Mouse (Mus musculus) hindbrain, embryonic 13.5 days (tissue): Measurements from ENCODE around the gene Trim62. TPM values are rescaled to one million over a fixed set of nuclear protein-coding genes. Genes with fewer than 3 reads are reported as not detected.
"Not testable (repeated sequence)": the region's sequence is repeated elsewhere in the genome, so short reads cannot be mapped to it uniquely, and the experiment has no call there.

Experiments used
- ATAC-seq: fragments of 200-750 bp; cut with Nextera tagmentation; 2 replicates; pipeline ENCODE4 v1.8.0; 2017; ENCODE audit warnings: moderate TSS enrichment; ENCODE audit not compliant: low FRiP score
- H3K27ac ChIP-seq: fragments of 300-500 bp; sonication (generic); 2 replicates; pipeline ENCODE4 v1.5.1; 2015; ENCODE audit warnings: inconsistent platforms, mild to moderate bottlenecking, moderate library complexity
- H3K27me3 ChIP-seq: fragments of 300-500 bp; sonication (generic); 2 replicates; pipeline ENCODE4 v1.6.1; 2015; ENCODE audit warnings: mild to moderate bottlenecking, inconsistent platforms
- H3K36me3 ChIP-seq: fragments of 300-500 bp; sonication (generic); 2 replicates; pipeline ENCODE4 v1.6.1; 2015; ENCODE audit warnings: mild to moderate bottlenecking, inconsistent platforms
- H3K4me1 ChIP-seq: fragments of 300-500 bp; sonication (generic); replicated peaks from 2 replicates; pipeline ENCODE4 v1.6.1; 2015; ENCODE audit warnings: inconsistent platforms
- H3K4me2 ChIP-seq: fragments of 300-500 bp; sonication (generic); 2 replicates; pipeline ENCODE4 v1.6.1; 2015; ENCODE audit warnings: inconsistent platforms, mild to moderate bottlenecking, moderate library complexity
- H3K4me3 ChIP-seq: fragments of 300-500 bp; sonication (generic); 2 replicates; pipeline ENCODE4 v1.5.1; 2015; ENCODE audit warnings: mild to moderate bottlenecking, inconsistent platforms
- H3K9ac ChIP-seq: fragments of 300-500 bp; sonication (generic); 2 replicates; pipeline ENCODE4 v1.6.1; 2015; ENCODE audit warnings: mild to moderate bottlenecking, inconsistent platforms
- H3K9me3 ChIP-seq: fragments of 300-500 bp; sonication (generic); 2 replicates; pipeline ENCODE4 v1.6.1; 2016; ENCODE audit warnings: inconsistent platforms
- WGBS: fragments of 180-500 bp; shearing (Covaris S2); methylation state at CpG from one replicate; pipeline ENCODE4 v1.1.7; 2015; 5-methylcytosine and 5-hydroxymethylcytosine counted together
- polyA plus RNA-seq: library from polyadenylated mRNA; unstranded; fragments of >200 nt; fragmentation: Nextera tagmentation; extraction: Ambion mirVana; gene quantifications from 2 replicates; pipeline ENCODE4 v1.2.1, GENCODE M21; 2015

Gene Trim62
- polyA plus RNA-seq, 1 experiment from 2014 or later: 20.0 TPM

DNA sequence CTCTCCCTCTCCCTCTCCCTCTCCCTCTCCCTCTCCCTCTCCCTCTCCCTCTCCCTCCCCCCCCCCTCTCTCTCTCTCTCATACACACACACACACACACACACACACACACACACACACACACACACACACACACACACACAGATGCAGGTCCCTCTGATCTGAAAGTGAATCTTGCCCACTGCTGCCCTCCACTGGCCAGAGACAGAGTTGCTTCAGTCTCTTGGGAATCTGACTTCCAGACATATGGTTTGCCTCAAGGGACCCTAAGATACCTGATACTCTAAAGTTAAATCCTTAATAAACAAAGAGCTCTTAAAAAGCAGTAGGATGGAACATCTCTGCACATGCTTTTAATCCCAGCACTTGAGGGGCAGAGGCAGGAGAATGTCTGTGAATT is 25.2 kb upstream of the Trim62 start:
- H3K4me2 ChIP-seq, H3K27me3 ChIP-seq, H3K9me3 ChIP-seq, H3K4me1 ChIP-seq, ATAC-seq, H3K9ac ChIP-seq, H3K27ac ChIP-seq, H3K4me3 ChIP-seq, H3K36me3 ChIP-seq: not testable (repeated sequence)

DNA sequence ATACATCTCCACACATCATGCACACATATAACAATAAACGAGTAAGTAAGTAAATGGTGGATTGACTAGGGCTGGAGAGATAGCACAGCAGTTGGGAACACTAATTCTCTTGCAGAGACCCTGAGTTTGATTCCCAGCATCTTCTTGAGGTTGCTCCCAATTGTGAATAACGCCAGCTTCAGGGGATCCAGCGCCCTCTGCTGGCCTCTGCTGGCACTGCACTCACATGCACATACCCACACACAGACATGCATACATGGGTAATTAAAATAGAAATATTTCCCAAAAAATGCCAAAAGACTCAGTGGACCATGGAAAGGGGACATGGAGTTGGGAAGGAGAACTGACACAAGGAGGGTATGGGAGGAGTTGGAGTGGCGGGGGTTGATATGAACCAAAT is 24.5 kb upstream of the Trim62 start:
- no peaks in the 10 kb centered on the region for H3K36me3 ChIP-seq
- no peaks in the 10 kb centered on the region for H3K9me3 ChIP-seq
- 67% methylated on average over 4 of the region's 4 CpGs for WGBS
- H3K27ac ChIP-seq: no peak overlapping the region
- ATAC-seq: no peak
- 0 out of 2 replicates have a peak, but pooled peaks cover 7% of the 10 kb centered on the region for H3K4me1 ChIP-seq
- no peaks in the 10 kb centered on the region for H3K27me3 ChIP-seq
- no peak overlapping the region for H3K9ac ChIP-seq
- no peak overlapping the region for H3K4me3 ChIP-seq
- no peak overlapping the region for H3K4me2 ChIP-seq

- Histone ChIP-seq H3K9ac (0 out of 2 replicates have a peak overlapping the region, but pooled peaks have one; percentile 9), H3K36me3 (no peaks in the 10 kb centered on the region), H3K4me2 (0 out of 2 replicates have a peak overlapping the region, but pooled peaks have one; percentile 11), H3K9me3 (no peaks in the 10 kb centered on the region), H3K27me3 (no peaks in the 10 kb centered on the region), H3K4me1 (peaks cover 13% of the 10 kb centered on the region), H3K27ac (peak overlapping the region; percentile 46; the same call in 1 of the 2 replicates), H3K4me3 (no peak overlapping the region)
- 54% methylated on average over 19 of the region's 19 CpGs for WGBS
- no peak for ATAC-seq
Observed at GRCm38 (mm10) chr4:128872992-128873391, 10.4 kb upstream of the Trim62 start.

GRCm38 (mm10) chr4:128874062-128874461 is 9.3 kb upstream of the Trim62 start:
- Histone ChIP-seq H3K27ac (no peak overlapping the region), H3K9me3 (no peaks in the 10 kb centered on the region), H3K27me3 (no peaks in the 10 kb centered on the region), H3K9ac (no peak overlapping the region), H3K4me1 (peaks cover 22% of the 10 kb centered on the region), H3K4me3 (no peak overlapping the region), H3K4me2 (no peak overlapping the region), H3K36me3 (no peaks in the 10 kb centered on the region)
- no peak for ATAC-seq
- 91% methylated on average over 17 of the region's 17 CpGs for WGBS

DNA sequence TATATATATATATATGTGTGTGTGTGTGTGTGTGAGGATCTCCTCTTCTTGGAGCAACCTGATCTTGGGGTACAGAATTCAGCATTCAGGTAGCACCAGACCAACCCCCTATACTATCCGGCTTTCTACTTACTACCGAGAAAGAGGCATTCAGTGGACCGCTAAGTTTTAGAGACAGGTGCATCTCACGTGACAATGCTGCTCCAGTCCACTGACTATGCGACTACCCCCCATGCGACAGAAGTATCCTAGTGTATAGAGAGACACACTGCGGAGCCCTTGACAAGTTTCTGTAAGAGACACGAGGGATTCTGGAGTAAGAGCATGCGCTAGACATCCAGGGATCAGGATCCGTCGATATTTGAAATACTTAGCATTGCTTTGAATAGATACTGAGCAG is 7.9 kb upstream of the Trim62 start:
- no peak overlapping the region for H3K9ac ChIP-seq
- no peaks in the 10 kb centered on the region for H3K36me3 ChIP-seq
- ATAC-seq: no peak
- WGBS: 93% methylated on average over 11 of the region's 11 CpGs
- peaks cover 30% of the 10 kb centered on the region for H3K4me1 ChIP-seq
- no peak overlapping the region for H3K4me3 ChIP-seq
- no peaks in the 10 kb centered on the region for H3K27me3 ChIP-seq
- no peaks in the 10 kb centered on the region for H3K9me3 ChIP-seq
- no peak overlapping the region for H3K27ac ChIP-seq
- H3K4me2 ChIP-seq: no peak overlapping the region

DNA sequence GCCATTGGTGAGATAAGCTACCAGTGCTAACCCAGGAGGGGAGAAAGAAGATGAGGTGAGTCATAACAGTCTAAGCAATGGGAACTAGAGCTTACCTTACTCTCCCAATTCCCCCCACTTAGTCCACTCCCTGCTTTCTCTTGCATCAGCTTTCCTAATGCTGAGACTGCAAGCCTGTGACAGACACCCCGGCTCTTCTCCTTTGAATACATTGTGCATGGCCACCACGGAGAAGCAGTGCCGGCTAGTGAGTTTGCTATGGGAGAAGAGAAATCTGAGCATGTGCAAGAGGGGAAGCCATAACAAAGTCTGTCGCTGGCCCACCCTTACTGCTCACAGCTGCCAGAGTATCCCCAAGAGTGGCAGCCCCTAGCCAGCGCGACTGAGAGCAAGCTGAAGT is 5.9 kb upstream of the Trim62 start:
- Histone ChIP-seq H3K9me3 (no peaks in the 10 kb centered on the region), H3K4me3 (no peak overlapping the region), H3K9ac (0 out of 2 replicates have a peak overlapping the region, but pooled peaks have one; percentile 2), H3K4me2 (no peak overlapping the region), H3K27me3 (no peaks in the 10 kb centered on the region), H3K36me3 (no peaks in the 10 kb centered on the region), H3K4me1 (peaks cover 32% of the 10 kb centered on the region), H3K27ac (peak overlapping the region; percentile 68)
- ATAC-seq: no peak
- WGBS: 9% methylated on average over 6 of the region's 6 CpGs

DNA sequence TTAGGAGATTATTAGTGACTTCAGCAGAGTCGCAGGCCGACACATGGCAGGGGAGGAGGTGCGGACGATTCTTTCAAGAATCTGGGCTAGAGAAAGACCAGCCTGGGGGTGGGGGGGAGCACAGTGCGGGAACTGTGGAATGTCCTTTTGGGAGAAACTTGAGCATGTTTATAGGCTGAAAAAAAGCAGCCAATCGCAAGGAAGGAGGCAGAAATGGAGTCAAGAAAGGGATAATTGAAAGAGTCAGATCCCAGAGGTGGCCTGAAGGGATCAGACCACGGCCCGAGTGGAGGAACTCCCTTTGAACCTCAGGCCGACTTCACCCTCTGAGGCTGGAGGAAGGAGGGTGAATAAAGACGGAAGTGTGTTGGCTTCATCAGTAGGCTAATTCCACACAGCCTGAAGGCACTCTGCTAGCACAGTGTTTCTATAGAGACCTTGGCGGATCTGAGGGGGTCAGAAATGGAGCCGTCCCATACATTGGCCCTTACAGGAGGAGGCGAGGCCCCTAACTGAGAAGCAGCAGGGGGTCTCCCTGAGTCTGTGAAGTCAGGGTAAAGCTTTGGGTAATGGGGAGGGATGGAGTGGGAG is 4.4 kb upstream of the Trim62 start:
- ATAC-seq: no peak
- no peak overlapping the region for H3K4me3 ChIP-seq
- 0 out of 2 replicates have a peak overlapping the region, but pooled peaks have one; percentile 23 for H3K27ac ChIP-seq
- H3K27me3 ChIP-seq: no peaks in the 10 kb centered on the region
- H3K4me2 ChIP-seq: no peak overlapping the region
- 16% methylated on average over 13 of the region's 13 CpGs for WGBS
- H3K9me3 ChIP-seq: no peaks in the 10 kb centered on the region
- no peak overlapping the region for H3K9ac ChIP-seq
- peaks cover 35% of the 10 kb centered on the region for H3K4me1 ChIP-seq
- no peaks in the 10 kb centered on the region for H3K36me3 ChIP-seq

DNA sequence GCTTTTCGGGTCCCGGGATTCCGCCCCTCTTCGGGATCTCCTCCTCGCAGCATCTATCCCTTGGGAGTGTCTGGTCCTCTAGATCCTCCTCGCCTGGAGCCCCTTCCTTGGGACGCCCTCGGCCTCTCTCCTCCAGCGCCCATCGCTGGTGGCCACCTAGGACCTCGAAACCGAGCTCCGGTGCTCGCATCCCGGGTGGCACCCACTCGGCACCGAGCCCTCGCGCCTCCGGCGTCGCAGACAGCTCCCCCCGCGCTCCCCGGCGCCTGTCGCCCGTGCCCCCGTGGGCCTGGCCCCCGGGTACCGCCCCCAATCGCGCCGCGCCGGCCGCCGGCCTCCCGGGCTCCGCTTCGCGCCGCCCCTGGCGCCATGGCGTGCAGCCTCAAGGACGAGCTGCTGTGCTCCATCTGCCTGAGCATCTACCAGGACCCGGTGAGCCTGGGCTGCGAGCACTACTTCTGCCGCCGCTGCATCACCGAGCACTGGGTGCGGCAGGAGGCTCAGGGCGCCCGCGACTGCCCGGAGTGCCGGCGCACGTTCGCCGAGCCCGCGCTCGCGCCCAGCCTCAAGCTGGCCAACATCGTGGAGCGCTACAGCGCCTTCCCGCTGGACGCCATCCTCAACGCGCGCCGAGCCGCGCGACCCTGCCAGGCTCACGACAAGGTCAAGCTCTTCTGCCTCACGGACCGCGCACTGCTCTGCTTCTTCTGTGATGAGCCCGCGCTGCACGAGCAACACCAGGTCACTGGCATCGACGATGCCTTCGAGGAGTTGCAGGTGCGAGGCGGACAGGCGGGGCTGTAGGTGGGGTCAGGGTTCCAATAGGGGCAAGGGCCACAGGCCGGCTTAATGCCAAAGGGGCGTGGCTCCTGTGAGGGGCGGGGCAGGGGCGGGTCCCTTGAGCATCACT is 676 bp downstream of the Trim62 start:
- no peaks in the 10 kb centered on the region for H3K9me3 ChIP-seq
- peaks cover 7% of the 10 kb centered on the region for H3K36me3 ChIP-seq
- peaks cover 66% of the 10 kb centered on the region for H3K4me1 ChIP-seq
- peak overlapping the region; percentile 88 for H3K4me2 ChIP-seq
- H3K27ac ChIP-seq: peak overlapping the region; percentile 93
- under 1% methylated on average over 93 of the region's 94 CpGs for WGBS
- H3K4me3 ChIP-seq: peak overlapping the region; percentile 86
- peak overlapping the region; percentile 96 for H3K9ac ChIP-seq
- no peaks in the 10 kb centered on the region for H3K27me3 ChIP-seq
- ATAC-seq: peak; percentile 58

DNA sequence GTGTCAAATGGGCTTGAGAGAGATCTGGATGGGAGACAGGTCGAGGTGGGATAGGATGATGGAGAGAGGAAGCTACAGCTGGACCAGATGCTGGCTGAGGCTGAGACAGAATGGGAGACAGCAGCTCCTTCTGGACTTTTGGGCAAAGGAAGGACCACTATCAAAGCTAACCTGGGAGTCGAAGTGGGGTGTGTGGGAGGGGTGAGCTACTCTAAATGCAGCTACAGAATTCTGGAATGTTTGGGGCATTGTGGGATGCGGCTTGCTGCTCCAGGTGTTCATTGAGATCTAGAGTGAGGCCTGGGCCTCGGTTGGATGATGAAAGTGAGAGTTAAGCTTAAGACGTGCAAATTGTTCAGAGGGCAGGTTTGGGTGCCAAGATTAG is 1.3 kb downstream of the Trim62 start:
- Histone ChIP-seq H3K27ac (peak overlapping the region; percentile 93), H3K4me2 (peak overlapping the region; percentile 88), H3K36me3 (peaks cover 7% of the 10 kb centered on the region), H3K4me1 (peaks cover 64% of the 10 kb centered on the region), H3K4me3 (peak overlapping the region; percentile 86), H3K9me3 (no peaks in the 10 kb centered on the region), H3K9ac (peak overlapping the region; percentile 96), H3K27me3 (0 out of 2 replicates have a peak, but pooled peaks cover 2% of the 10 kb centered on the region)
- 48% methylated on average over 5 of the region's 5 CpGs for WGBS
- ATAC-seq: 0 out of 2 replicates have a peak, but pooled peaks have one; percentile 10

DNA sequence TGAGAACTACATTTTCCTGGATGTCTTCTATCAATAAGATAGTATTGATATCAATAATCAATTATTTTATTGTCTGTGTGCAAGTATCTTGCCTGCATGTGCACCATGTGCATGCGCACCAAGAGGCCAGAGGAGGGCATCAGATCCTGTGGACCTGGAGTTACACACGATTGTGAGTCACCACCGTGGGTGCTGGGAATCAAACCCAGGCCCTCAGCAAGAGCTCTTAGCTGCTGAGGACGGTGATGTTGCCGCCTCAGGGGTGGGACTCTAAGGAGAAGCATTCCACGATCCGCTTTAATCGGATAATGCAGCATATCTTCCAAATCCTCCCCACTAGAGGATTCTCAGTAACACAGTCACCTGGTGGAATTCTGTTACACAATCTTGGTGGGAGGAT is 2.2 kb downstream of the Trim62 start:
- no peak overlapping the region for H3K4me3 ChIP-seq
- 0 out of 2 replicates have a peak, but pooled peaks cover 3% of the 10 kb centered on the region for H3K27me3 ChIP-seq
- H3K9me3 ChIP-seq: no peaks in the 10 kb centered on the region
- peaks cover 7% of the 10 kb centered on the region for H3K36me3 ChIP-seq
- no peak for ATAC-seq
- no peak overlapping the region for H3K9ac ChIP-seq
- H3K27ac ChIP-seq: no peak overlapping the region
- 91% methylated on average over 8 of the region's 8 CpGs for WGBS
- H3K4me1 ChIP-seq: peaks cover 66% of the 10 kb centered on the region
- H3K4me2 ChIP-seq: peak overlapping the region; percentile 88

DNA sequence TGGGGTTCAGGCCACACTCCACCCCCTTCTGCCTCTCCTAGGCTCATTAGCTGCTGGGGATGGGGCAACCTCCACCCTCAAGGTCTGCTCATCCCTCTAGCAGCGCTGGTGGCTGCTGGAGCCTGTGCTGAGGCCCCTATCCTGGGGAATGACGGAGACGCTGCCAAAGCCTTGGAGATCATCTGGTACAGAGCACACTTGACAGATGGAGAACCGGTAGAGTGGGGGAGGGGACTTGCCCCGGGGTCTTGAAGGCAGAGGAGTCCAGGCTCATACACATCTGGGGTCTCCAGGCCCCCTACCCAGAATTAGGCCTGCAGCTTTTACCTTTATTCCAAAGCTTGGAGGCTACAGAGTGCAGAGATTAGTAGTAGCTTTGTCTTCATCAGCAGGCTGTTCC is 3.2 kb downstream of the Trim62 start:
- Histone ChIP-seq H3K9me3 (no peaks in the 10 kb centered on the region), H3K9ac (peak overlapping the region; percentile 60), H3K27me3 (0 out of 2 replicates have a peak, but pooled peaks cover 3% of the 10 kb centered on the region), H3K27ac (peak overlapping the region; percentile 76), H3K36me3 (peaks cover 12% of the 10 kb centered on the region), H3K4me2 (peak overlapping the region; percentile 35), H3K4me1 (peaks cover 76% of the 10 kb centered on the region), H3K4me3 (peak overlapping the region; percentile 8)
- ATAC-seq: no peak
- WGBS: 16% methylated on average over 5 of the region's 5 CpGs

- WGBS: 63% methylated on average over 10 of the region's 10 CpGs
- Histone ChIP-seq H3K4me3 (peak overlapping the region; percentile 8; the same call in 1 of the 2 replicates), H3K9ac (peak overlapping the region; percentile 60), H3K9me3 (no peaks in the 10 kb centered on the region), H3K27ac (peak overlapping the region; percentile 76), H3K36me3 (peaks cover 12% of the 10 kb centered on the region), H3K4me1 (peaks cover 81% of the 10 kb centered on the region), H3K27me3 (0 out of 2 replicates have a peak, but pooled peaks cover 3% of the 10 kb centered on the region), H3K4me2 (peak overlapping the region; percentile 35)
- ATAC-seq: no peak
Observed at GRCm38 (mm10) chr4:128887026-128887425, 3.6 kb downstream of the Trim62 start.
